Mouse (Mus musculus): ENCODE measurements at regions not wholly inside any gene's neighbourhood (a gene's known extent, or its start where the extent isn't known, plus 50 kb on each side); places are given as distances from the start of the nearest gene placed in this dataset.

GRCm38 (mm10) chr1:89207306-89207705, 137.1 kb downstream of the Sh3bp4 start:
- H3K27ac ChIP-seq, result no peak overlapping the region
- TF ChIP-seq CTCF (conservative IDR thresholded peaks at IDR 0.05), result peak; percentile 83
- DNase-seq (ENCODE audit: low spot score in 2 of 2), result peak in 1 of 2 experiments; percentile 31
- H3K4me3 ChIP-seq, result no peak overlapping the region

- no peak for TF ChIP-seq CTCF (conservative IDR thresholded peaks at IDR 0.05)
- no peak overlapping the region for H3K27ac ChIP-seq
- no peak for DNase-seq (ENCODE audit: low spot score in 2 of 2)
These were observed 140.9 kb downstream of the Sh3bp4 start for GRCm38 (mm10) chr1:89211116-89211515.

GRCm38 (mm10) chr1:89228426-89228825, 158.2 kb downstream of the Sh3bp4 start:
- no peak overlapping the region for H3K27ac ChIP-seq
- no peak for TF ChIP-seq CTCF (conservative IDR thresholded peaks at IDR 0.05)
- no peak for DNase-seq (ENCODE audit: low spot score in 2 of 2)
- no peak overlapping the region for H3K4me3 ChIP-seq

More at GRCm38 (mm10) chr1:89211116-89211515, 140.9 kb downstream of the Sh3bp4 start:
- H3K4me3 ChIP-seq, result no peak overlapping the region

- H3K4me3 ChIP-seq, result no peak overlapping the region
- TF ChIP-seq CTCF (conservative IDR thresholded peaks at IDR 0.05), result no peak
- DNase-seq (ENCODE audit: low spot score in 2 of 2), result no peak
- no peak overlapping the region for H3K27ac ChIP-seq
These were observed 161.5 kb downstream of the Sh3bp4 start for GRCm38 (mm10) chr1:89231756-89232155.

GRCm38 (mm10) chr1:89232391-89232790, 162.2 kb downstream of the Sh3bp4 start:
- no peak for DNase-seq (ENCODE audit: low spot score in 2 of 2)
- TF ChIP-seq CTCF (conservative IDR thresholded peaks at IDR 0.05), result peak; percentile 51
- H3K27ac ChIP-seq, result no peak overlapping the region

GRCm38 (mm10) chr1:89234895-89235294, 164.7 kb downstream of the Sh3bp4 start:
- DNase-seq (ENCODE audit: low spot score in 2 of 2), result no peak
- Histone ChIP-seq H3K4me3 (no peak overlapping the region), H3K27ac (no peak overlapping the region)
- TF ChIP-seq CTCF (conservative IDR thresholded peaks at IDR 0.05), result no peak

More at GRCm38 (mm10) chr1:89232391-89232790, 162.2 kb downstream of the Sh3bp4 start:
- no peak overlapping the region for H3K4me3 ChIP-seq

GRCm38 (mm10) chr1:89235296-89235695, 165.1 kb downstream of the Sh3bp4 start:
- peak; percentile 66 to 77 for DNase-seq (ENCODE audit: low spot score in 2 of 2)
- Histone ChIP-seq H3K4me3 (no peak overlapping the region), H3K27ac (no peak overlapping the region)
- TF ChIP-seq CTCF (conservative IDR thresholded peaks at IDR 0.05), result peak; percentile 86

- H3K27ac ChIP-seq, result 0 out of 2 replicates have a peak overlapping the region, but pooled peaks have one; percentile 43
- no peak overlapping the region for H3K4me3 ChIP-seq
- TF ChIP-seq CTCF (conservative IDR thresholded peaks at IDR 0.05), result no peak
- peak; percentile 40 to 46 for DNase-seq (ENCODE audit: low spot score in 2 of 2)
These were observed 167.5 kb downstream of the Sh3bp4 start for GRCm38 (mm10) chr1:89237696-89238095.

- no peak for DNase-seq (ENCODE audit: low spot score in 2 of 2)
- Histone ChIP-seq H3K4me3 (no peak overlapping the region), H3K27ac (peak overlapping the region; percentile 70)
- TF ChIP-seq CTCF (conservative IDR thresholded peaks at IDR 0.05), result no peak
These were observed 174.4 kb downstream of the Sh3bp4 start for GRCm38 (mm10) chr1:89244598-89244997.

- DNase-seq (ENCODE audit: low spot score in 2 of 2), result no peak
- H3K27ac ChIP-seq, result peak overlapping the region; percentile 70
- no peak overlapping the region for H3K4me3 ChIP-seq
- TF ChIP-seq CTCF (conservative IDR thresholded peaks at IDR 0.05), result no peak
These were observed 175.2 kb downstream of the Sh3bp4 start for GRCm38 (mm10) chr1:89245202-89246003.

GRCm38 (mm10) chr1:89251753-89252152, 181.5 kb downstream of the Sh3bp4 start:
- DNase-seq (ENCODE audit: low spot score in 2 of 2), result no peak
- Histone ChIP-seq H3K27ac (no peak overlapping the region), H3K4me3 (no peak overlapping the region)
- TF ChIP-seq CTCF (conservative IDR thresholded peaks at IDR 0.05), result no peak

GRCm38 (mm10) chr1:89252528-89252927, 182.3 kb downstream of the Sh3bp4 start:
- no peak overlapping the region for H3K27ac ChIP-seq
- no peak for TF ChIP-seq CTCF (conservative IDR thresholded peaks at IDR 0.05)
- DNase-seq (ENCODE audit: low spot score in 2 of 2), result no peak

GRCm38 (mm10) chr1:89257945-89258344, 187.7 kb downstream of the Sh3bp4 start:
- 0 out of 2 replicates have a peak, but pooled peaks have one; percentile 6 for TF ChIP-seq CTCF (conservative IDR thresholded peaks at IDR 0.05)
- H3K4me3 ChIP-seq, result no peak overlapping the region
- DNase-seq (ENCODE audit: low spot score in 2 of 2), result peak in 1 of 2 experiments; percentile 34
- peak overlapping the region; percentile 32; the same call in 1 of the 2 replicates for H3K27ac ChIP-seq

More at GRCm38 (mm10) chr1:89252528-89252927, 182.3 kb downstream of the Sh3bp4 start:
- no peak overlapping the region for H3K4me3 ChIP-seq

- DNase-seq (ENCODE audit: low spot score in 2 of 2), result no peak
- no peak overlapping the region for H3K4me3 ChIP-seq
- no peak for TF ChIP-seq CTCF (conservative IDR thresholded peaks at IDR 0.05)
- no peak overlapping the region for H3K27ac ChIP-seq
These were observed 188.8 kb upstream of the Agap1 start for GRCm38 (mm10) chr1:89265771-89266170.

Measured in layer of hippocampus, adult 2 months (tissue).